Mouse (Mus musculus) thymus, postnatal 36 days (tissue): ENCODE data around the gene Adamtsl1.

ENCODE experiments used
- DNase-seq, 2 experiments: peaks; one replicate each; pipeline ENCODE4 v3.0.0; 2022; ENCODE audit warnings: mixed read lengths in 2 of 2

Gene Adamtsl1

GRCm38 (mm10) chr4:86425581-86425980 is 911.6 kb downstream of the Adamtsl1 start:
- DNase-seq, result no peak

- no peak for DNase-seq
These were observed 912.6 kb downstream of the Adamtsl1 start for GRCm38 (mm10) chr4:86426549-86426948.

- DNase-seq, result no peak
These were observed 913.3 kb downstream of the Adamtsl1 start for GRCm38 (mm10) chr4:86427312-86427711.

- DNase-seq, result no peak
These were observed 914.2 kb downstream of the Adamtsl1 start for GRCm38 (mm10) chr4:86428091-86428745.

GRCm38 (mm10) chr4:86435631-86436030 is 921.7 kb downstream of the Adamtsl1 start:
- DNase-seq, result no peak

GRCm38 (mm10) chr4:86436336-86436735 is 922.4 kb downstream of the Adamtsl1 start:
- DNase-seq, result no peak

- DNase-seq, result no peak
These were observed 936.5 kb downstream of the Adamtsl1 start for GRCm38 (mm10) chr4:86450468-86450867.

GRCm38 (mm10) chr4:86464808-86465207 is 950.8 kb downstream of the Adamtsl1 start:
- DNase-seq, result no peak
